Mouse (Mus musculus): ENCODE data around the gene Tmf1. TPM values are rescaled to one million over a fixed set of nuclear protein-coding genes. Genes with fewer than 3 reads are reported as not detected.

Gene Tmf1
- polyA plus RNA-seq, 1 experiment from 2014 or later, result 31.1 TPM

GRCm38 (mm10) chr6:97208406-97208805 lies 29.5 kb upstream of the Tmf1 start:
- Histone ChIP-seq H3K27ac (replicated peaks; ENCODE audit: low read depth, low read length) (no peak overlapping the region), H3K4me1 (ENCODE audit: control insufficient read depth, insufficient read depth, low read length) (peaks cover 7% of the 10 kb centered on the region), H3K4me3 (ENCODE audit: low read depth, low read length) (no peak overlapping the region), H3K4me2 (ENCODE audit: low read depth, severe bottlenecking) (no peak overlapping the region), H3K27me3 (ENCODE audit: control insufficient read depth, insufficient read depth, low read length) (no peaks in the 10 kb centered on the region), H3K9me3 (ENCODE audit: control insufficient read depth, low read length) (no peaks in the 10 kb centered on the region), H3K36me3 (ENCODE audit: control insufficient read depth, insufficient read depth, low read length) (no peaks in the 10 kb centered on the region), H3K9ac (ENCODE audit: low read length) (no peak overlapping the region)
- no peak for DNase-seq (ENCODE audit: low spot score)
- 40% methylated on average over 3 of the region's 3 CpGs for WGBS
- no peak for ATAC-seq (ENCODE audit: insufficient number of reproducible peaks, low FRiP score, low TSS enrichment, low read depth)

- H3K36me3 ChIP-seq (ENCODE audit: control insufficient read depth, insufficient read depth, low read length), result no peaks in the 10 kb centered on the region
- H3K9me3 ChIP-seq (ENCODE audit: control insufficient read depth, low read length), result no peaks in the 10 kb centered on the region
- no peak overlapping the region for H3K27ac ChIP-seq (replicated peaks; ENCODE audit: low read depth, low read length)
- H3K4me3 ChIP-seq (ENCODE audit: low read depth, low read length), result no peak overlapping the region
- H3K9ac ChIP-seq (ENCODE audit: low read length), result no peak overlapping the region
- WGBS, result 83% methylated on average over 4 of the region's 4 CpGs
- ATAC-seq (ENCODE audit: insufficient number of reproducible peaks, low FRiP score, low TSS enrichment, low read depth) (no peak), DNase-seq (ENCODE audit: low spot score) (no peak)
- H3K4me2 ChIP-seq (ENCODE audit: low read depth, severe bottlenecking), result no peak overlapping the region
- peaks cover 7% of the 10 kb centered on the region for H3K4me1 ChIP-seq (ENCODE audit: control insufficient read depth, insufficient read depth, low read length)
- no peaks in the 10 kb centered on the region for H3K27me3 ChIP-seq (ENCODE audit: control insufficient read depth, insufficient read depth, low read length)
These were observed 28.2 kb upstream of the Tmf1 start for GRCm38 (mm10) chr6:97207085-97207484.

GRCm38 (mm10) chr6:97205439-97205885 lies 26.5 kb upstream of the Tmf1 start, which contains the start of gene Uba3:
TSS of gene Uba3 (minus strand) at chr6:97205647.
- Histone ChIP-seq H3K27ac (replicated peaks; ENCODE audit: low read depth, low read length) (peak within 1 kb of the TSS; percentile 68; the same call in 1 of the 2 replicates), H3K27me3 (ENCODE audit: control insufficient read depth, insufficient read depth, low read length) (no peaks in the 10 kb centered on the region), H3K9me3 (ENCODE audit: control insufficient read depth, low read length) (no peaks in the 10 kb centered on the region), H3K4me3 (ENCODE audit: low read depth, low read length) (peak within 1 kb of the TSS; percentile 87), H3K36me3 (ENCODE audit: control insufficient read depth, insufficient read depth, low read length) (no peaks in the 10 kb centered on the region), H3K9ac (ENCODE audit: low read length) (peak within 1 kb of the TSS; percentile 95), H3K4me1 (ENCODE audit: control insufficient read depth, insufficient read depth, low read length) (peaks cover 7% of the 10 kb centered on the region), H3K4me2 (ENCODE audit: low read depth, severe bottlenecking) (peak within 1 kb of the TSS; percentile 50)
- DNase-seq (ENCODE audit: low spot score) (peak; percentile 100), ATAC-seq (ENCODE audit: insufficient number of reproducible peaks, low FRiP score, low TSS enrichment, low read depth) (peak; percentile 96)
- WGBS, result under 1% methylated on average over 37 of the region's 38 CpGs

- WGBS, result under 1% methylated on average over 16 of the region's 16 CpGs
- DNase-seq (ENCODE audit: low spot score) (peak; percentile 62), ATAC-seq (ENCODE audit: insufficient number of reproducible peaks, low FRiP score, low TSS enrichment, low read depth) (peak; percentile 36; the same call in 1 of the 2 replicates)
- Histone ChIP-seq H3K27ac (replicated peaks; ENCODE audit: low read depth, low read length) (peak overlapping the region; percentile 68; the same call in 1 of the 2 replicates), H3K9ac (ENCODE audit: low read length) (peak overlapping the region; percentile 95), H3K4me2 (ENCODE audit: low read depth, severe bottlenecking) (peak overlapping the region; percentile 50), H3K36me3 (ENCODE audit: control insufficient read depth, insufficient read depth, low read length) (no peaks in the 10 kb centered on the region), H3K9me3 (ENCODE audit: control insufficient read depth, low read length) (no peaks in the 10 kb centered on the region), H3K4me3 (ENCODE audit: low read depth, low read length) (peak overlapping the region; percentile 87), H3K4me1 (ENCODE audit: control insufficient read depth, insufficient read depth, low read length) (peaks cover 4% of the 10 kb centered on the region), H3K27me3 (ENCODE audit: control insufficient read depth, insufficient read depth, low read length) (no peaks in the 10 kb centered on the region)
These were observed 26.0 kb upstream of the Tmf1 start for GRCm38 (mm10) chr6:97204952-97205351.

- no peaks in the 10 kb centered on the region for H3K9me3 ChIP-seq (ENCODE audit: control insufficient read depth, low read length)
- peak overlapping the region; percentile 87 for H3K4me3 ChIP-seq (ENCODE audit: low read depth, low read length)
- no peak overlapping the region for H3K27ac ChIP-seq (replicated peaks; ENCODE audit: low read depth, low read length)
- ATAC-seq (ENCODE audit: insufficient number of reproducible peaks, low FRiP score, low TSS enrichment, low read depth) (no peak), DNase-seq (ENCODE audit: low spot score) (no peak)
- H3K4me1 ChIP-seq (ENCODE audit: control insufficient read depth, insufficient read depth, low read length), result peaks cover 3% of the 10 kb centered on the region; the same call in 1 of the 2 replicates
- peak overlapping the region; percentile 50 for H3K4me2 ChIP-seq (ENCODE audit: low read depth, severe bottlenecking)
- peak overlapping the region; percentile 95 for H3K9ac ChIP-seq (ENCODE audit: low read length)
- no peaks in the 10 kb centered on the region for H3K36me3 ChIP-seq (ENCODE audit: control insufficient read depth, insufficient read depth, low read length)
- no peaks in the 10 kb centered on the region for H3K27me3 ChIP-seq (ENCODE audit: control insufficient read depth, insufficient read depth, low read length)
- 24% methylated on average over 9 of the region's 9 CpGs for WGBS
These were observed 25.4 kb upstream of the Tmf1 start for GRCm38 (mm10) chr6:97204252-97204869.

GRCm38 (mm10) chr6:97202477-97202876 lies 23.6 kb upstream of the Tmf1 start:
- H3K4me2 ChIP-seq (ENCODE audit: low read depth, severe bottlenecking), result no peak overlapping the region
- WGBS, result 94% methylated on average over 3 of the region's 3 CpGs
- no peak overlapping the region for H3K9ac ChIP-seq (ENCODE audit: low read length)
- no peaks in the 10 kb centered on the region for H3K9me3 ChIP-seq (ENCODE audit: control insufficient read depth, low read length)
- H3K27ac ChIP-seq (replicated peaks; ENCODE audit: low read depth, low read length), result no peak overlapping the region
- no peak for ATAC-seq (ENCODE audit: insufficient number of reproducible peaks, low FRiP score, low TSS enrichment, low read depth)
- H3K36me3 ChIP-seq (ENCODE audit: control insufficient read depth, insufficient read depth, low read length), result peaks cover 2% of the 10 kb centered on the region; the same call in 1 of the 2 replicates
- H3K4me3 ChIP-seq (ENCODE audit: low read depth, low read length), result no peak overlapping the region
- no peaks in the 10 kb centered on the region for H3K27me3 ChIP-seq (ENCODE audit: control insufficient read depth, insufficient read depth, low read length)
- DNase-seq (ENCODE audit: low spot score), result no peak
- peaks cover 3% of the 10 kb centered on the region; the same call in 1 of the 2 replicates for H3K4me1 ChIP-seq (ENCODE audit: control insufficient read depth, insufficient read depth, low read length)

- Histone ChIP-seq H3K4me1 (ENCODE audit: control insufficient read depth, insufficient read depth, low read length) (peaks cover 3% of the 10 kb centered on the region; the same call in 1 of the 2 replicates), H3K36me3 (ENCODE audit: control insufficient read depth, insufficient read depth, low read length) (peaks cover 11% of the 10 kb centered on the region), H3K9ac (ENCODE audit: low read length) (no peak overlapping the region), H3K4me3 (ENCODE audit: low read depth, low read length) (no peak overlapping the region), H3K27ac (replicated peaks; ENCODE audit: low read depth, low read length) (no peak overlapping the region), H3K27me3 (ENCODE audit: control insufficient read depth, insufficient read depth, low read length) (no peaks in the 10 kb centered on the region), H3K4me2 (ENCODE audit: low read depth, severe bottlenecking) (no peak overlapping the region), H3K9me3 (ENCODE audit: control insufficient read depth, low read length) (no peaks in the 10 kb centered on the region)
- no peak for ATAC-seq (ENCODE audit: insufficient number of reproducible peaks, low FRiP score, low TSS enrichment, low read depth)
- DNase-seq (ENCODE audit: low spot score), result no peak
- 67% methylated on average over 3 of the region's 3 CpGs for WGBS
These were observed 21.5 kb upstream of the Tmf1 start for GRCm38 (mm10) chr6:97200437-97200836.

- H3K27ac ChIP-seq (replicated peaks; ENCODE audit: low read depth, low read length), result peak overlapping the region; percentile 85
- peaks cover 8% of the 10 kb centered on the region; the same call in 1 of the 2 replicates for H3K36me3 ChIP-seq (ENCODE audit: control insufficient read depth, insufficient read depth, low read length)
- 0 out of 2 replicates have a peak, but pooled peaks cover 4% of the 10 kb centered on the region for H3K4me1 ChIP-seq (ENCODE audit: control insufficient read depth, insufficient read depth, low read length)
- H3K27me3 ChIP-seq (ENCODE audit: control insufficient read depth, insufficient read depth, low read length), result no peaks in the 10 kb centered on the region
- DNase-seq (ENCODE audit: low spot score) (no peak), ATAC-seq (ENCODE audit: insufficient number of reproducible peaks, low FRiP score, low TSS enrichment, low read depth) (peak; percentile 63)
- H3K9me3 ChIP-seq (ENCODE audit: control insufficient read depth, low read length), result no peaks in the 10 kb centered on the region
- H3K4me2 ChIP-seq (ENCODE audit: low read depth, severe bottlenecking), result peak overlapping the region; percentile 69
- WGBS, result 12% methylated on average over 11 of the region's 11 CpGs
- peak overlapping the region; percentile 95 for H3K4me3 ChIP-seq (ENCODE audit: low read depth, low read length)
- peak overlapping the region; percentile 94 for H3K9ac ChIP-seq (ENCODE audit: low read length)
These were observed 476 bp upstream of the Tmf1 start for GRCm38 (mm10) chr6:97179367-97179828.

All from limb, embryonic 11.5 days (tissue).